Mouse (Mus musculus): Measurements from ENCODE around the gene Nectin2.

The Nectin2 gene

DNA sequence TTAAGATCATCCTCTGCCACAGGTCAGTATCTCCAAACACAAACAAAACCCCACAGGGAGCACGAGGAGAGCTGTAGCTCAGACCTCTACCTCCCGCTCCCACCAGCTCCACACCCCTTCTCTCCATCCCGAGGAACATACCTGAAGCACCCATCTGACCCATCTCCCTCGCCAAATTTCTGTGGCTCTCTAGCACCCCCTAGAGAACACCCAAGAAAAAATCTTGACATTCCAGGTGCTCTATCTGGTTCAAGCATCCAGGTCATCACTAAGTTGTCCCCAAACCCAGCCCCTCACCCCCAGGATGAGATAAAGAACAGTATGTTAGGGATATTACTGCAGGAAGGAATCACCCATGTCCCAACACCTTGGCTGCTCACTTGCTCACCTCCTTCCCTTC, 37.1 kb downstream of the Nectin2 start:
- no peak for DNase-seq (ENCODE audit: low read depth, low spot score)

GRCm38 (mm10) chr7:19712414-19712813, 37.9 kb downstream of the Nectin2 start:
- DNase-seq (ENCODE audit: low read depth, low spot score): no peak

DNA sequence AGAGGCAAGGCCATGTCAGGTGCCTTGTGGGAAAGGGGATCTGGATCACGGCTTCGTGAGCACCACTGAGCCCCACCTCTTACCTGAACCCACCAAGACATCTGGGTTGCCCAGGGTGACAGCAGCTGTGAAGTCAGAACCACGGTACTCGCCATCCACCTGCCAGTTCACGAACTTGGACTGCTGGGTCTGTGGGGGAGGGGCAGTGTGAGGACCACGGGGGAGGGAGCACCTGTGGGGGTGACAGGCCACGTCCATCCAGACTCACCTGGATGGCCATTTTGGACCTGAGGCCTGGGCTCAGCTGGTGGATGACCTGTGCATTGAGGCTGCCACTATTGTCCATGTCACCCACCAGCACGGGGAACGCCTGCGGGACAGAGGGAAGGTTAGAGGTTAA, 39.6 kb downstream of the Nectin2 start:
- DNase-seq (ENCODE audit: low read depth, low spot score): no peak

GRCm38 (mm10) chr7:19705271-19705670, 45.0 kb downstream of the Nectin2 start:
- DNase-seq (ENCODE audit: low read depth, low spot score): no peak

GRCm38 (mm10) chr7:19704475-19704874, 45.8 kb downstream of the Nectin2 start:
- no peak for DNase-seq (ENCODE audit: low read depth, low spot score)

- no peak for DNase-seq (ENCODE audit: low read depth, low spot score)
Measured at GRCm38 (mm10) chr7:19702859-19703555, 47.3 kb downstream of the Nectin2 start.

GRCm38 (mm10) chr7:19701069-19701761, 49.1 kb downstream of the Nectin2 start:
- DNase-seq (ENCODE audit: low read depth, low spot score): no peak

GRCm38 (mm10) chr7:19700299-19701068, 49.8 kb downstream of the Nectin2 start:
- DNase-seq (ENCODE audit: low read depth, low spot score): no peak

DNA sequence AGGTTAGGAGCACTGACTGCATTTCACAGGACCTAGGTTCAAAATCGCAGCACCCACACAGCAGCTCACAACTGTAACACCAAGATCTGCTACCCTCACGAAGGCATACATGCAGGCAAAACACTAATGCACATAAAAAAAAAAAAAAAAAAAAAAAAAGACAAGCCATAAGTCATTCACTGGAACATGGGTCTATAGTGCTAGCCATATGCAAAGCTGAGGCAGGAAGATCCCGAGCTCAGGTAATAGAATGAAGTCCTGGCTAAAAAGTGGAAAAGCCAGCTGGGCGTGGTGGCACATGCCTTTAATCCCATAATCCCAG, 50.5 kb downstream of the Nectin2 start:
- no peak for DNase-seq (ENCODE audit: low read depth, low spot score)

- no peak for DNase-seq (ENCODE audit: low read depth, low spot score)
Measured at GRCm38 (mm10) chr7:19698907-19699826, 51.1 kb downstream of the Nectin2 start, which contains the start of gene Apoe. Gene Apoe (minus strand): TSS chr7:19699188.

- no peak for DNase-seq (ENCODE audit: low read depth, low spot score)
Measured at GRCm38 (mm10) chr7:19697949-19698906, 52.1 kb downstream of the Nectin2 start.

- DNase-seq (ENCODE audit: low read depth, low spot score): no peak
Measured at GRCm38 (mm10) chr7:19696336-19696873, 53.9 kb downstream of the Nectin2 start.

- no peak for DNase-seq (ENCODE audit: low read depth, low spot score)
Measured at GRCm38 (mm10) chr7:19695881-19696280, 54.4 kb downstream of the Nectin2 start.

- no peak for DNase-seq (ENCODE audit: low read depth, low spot score)
Measured at GRCm38 (mm10) chr7:19695213-19695594, 55.1 kb downstream of the Nectin2 start.

GRCm38 (mm10) chr7:19694336-19695212, 55.7 kb downstream of the Nectin2 start:
- DNase-seq (ENCODE audit: low read depth, low spot score): no peak

- no peak for DNase-seq (ENCODE audit: low read depth, low spot score)
Measured at GRCm38 (mm10) chr7:19693421-19693820, 56.9 kb downstream of the Nectin2 start.

DNA sequence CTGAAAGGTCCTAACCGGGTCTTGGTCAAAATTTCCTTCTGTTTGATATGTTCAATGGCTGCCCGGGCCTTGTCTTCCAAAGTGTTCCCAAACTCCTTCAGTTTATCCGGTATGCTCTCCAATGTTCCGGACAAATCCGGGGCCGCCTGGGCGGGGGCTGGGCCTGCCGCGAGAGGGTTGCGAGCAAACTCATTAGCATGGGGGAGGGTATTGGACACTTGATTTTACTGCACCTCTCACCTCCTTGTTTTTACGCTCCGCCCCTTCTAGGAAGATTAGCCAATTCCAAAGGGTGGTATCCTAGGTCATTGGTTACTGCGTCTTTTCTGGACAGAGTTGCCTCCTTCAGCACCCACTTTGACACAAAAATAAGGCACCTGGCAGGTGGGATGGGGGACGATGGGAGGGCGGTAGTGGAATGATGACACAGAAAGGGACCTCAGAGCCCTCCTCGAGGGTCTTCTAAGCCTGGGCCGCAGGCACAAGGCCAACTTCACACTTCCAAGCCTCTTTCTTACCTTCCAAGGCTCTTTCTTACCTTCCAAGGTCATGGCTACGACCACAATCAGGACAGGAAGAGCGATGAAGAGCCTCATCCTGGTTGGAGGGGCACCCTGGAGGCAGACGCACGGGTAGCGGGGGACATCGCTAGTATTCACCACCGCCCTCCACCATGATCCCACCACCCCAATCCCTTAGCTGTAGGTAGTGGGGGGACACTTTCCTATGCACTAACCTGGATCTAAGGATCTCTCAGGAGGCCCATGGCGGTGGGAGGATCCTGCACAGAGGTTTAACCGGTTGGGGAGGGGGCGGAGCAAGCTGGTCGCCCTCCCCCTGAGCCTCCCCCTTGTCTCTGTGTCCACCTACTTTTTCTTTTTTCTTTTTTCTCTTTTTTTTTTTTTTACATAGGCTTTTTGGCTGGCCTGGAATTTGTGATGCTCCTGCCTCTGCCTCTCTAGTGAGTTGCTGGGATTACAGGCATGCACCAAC, 58.1 kb downstream of the Nectin2 start, which contains the start of gene Apoc1:
TSS of gene Apoc1 (minus strand) at position 788 of the 993 bp plus-strand sequence.
- DNase-seq (ENCODE audit: low read depth, low spot score): no peak

GRCm38 (mm10) chr7:19691434-19691833, 58.8 kb downstream of the Nectin2 start:
- no peak for DNase-seq (ENCODE audit: low read depth, low spot score)

Data from WW6 (cell line).